Mouse (Mus musculus) limb, embryonic 13.5 days (tissue): ENCODE results near the gene Rexo5. TPM values are rescaled to one million over a fixed set of nuclear protein-coding genes. Genes with fewer than 3 reads are reported as not detected.

Experiments
- ATAC-seq: fragments of 200-750 bp; cut with Nextera tagmentation; 2 replicates; pipeline ENCODE4 v1.8.0; 2017; ENCODE audit warnings: low read depth, moderate number of reproducible peaks, moderate TSS enrichment; ENCODE audit not compliant: low FRiP score
- H3K27ac ChIP-seq: fragments of 300-500 bp; sonication (generic); 2 replicates; pipeline ENCODE4 v1.5.1; 2015; ENCODE audit warnings: inconsistent platforms, mild to moderate bottlenecking, moderate library complexity
- H3K27me3 ChIP-seq: fragments of 300-500 bp; sonication (generic); 2 replicates; pipeline ENCODE4 v1.6.1; 2015; ENCODE audit warnings: mild to moderate bottlenecking, inconsistent platforms
- H3K36me3 ChIP-seq: fragments of 300-500 bp; sonication (generic); 2 replicates; pipeline ENCODE4 v1.6.1; 2015; ENCODE audit warnings: inconsistent platforms, mild to moderate bottlenecking, moderate library complexity
- H3K4me1 ChIP-seq: fragments of 300-500 bp; sonication (generic); 2 replicates; pipeline ENCODE4 v1.6.1; 2015; ENCODE audit warnings: inconsistent platforms
- H3K4me2 ChIP-seq: fragments of 300-500 bp; sonication (generic); replicated peaks from 2 replicates; pipeline ENCODE4 v1.6.1; 2015; ENCODE audit warnings: inconsistent platforms, mild to moderate bottlenecking, moderate library complexity
- H3K4me3 ChIP-seq: fragments of 300-500 bp; sonication (generic); 2 replicates; pipeline ENCODE4 v1.5.1; 2015; ENCODE audit warnings: moderate library complexity, mild to moderate bottlenecking, inconsistent platforms
- H3K9ac ChIP-seq: fragments of 300-500 bp; sonication (generic); 2 replicates; pipeline ENCODE4 v1.6.1; 2015; ENCODE audit warnings: mild to moderate bottlenecking, inconsistent platforms
- H3K9me3 ChIP-seq: fragments of 300-500 bp; sonication (generic); 2 replicates; pipeline ENCODE4 v1.6.1; 2016; ENCODE audit warnings: inconsistent platforms
- WGBS: fragments of 180-500 bp; shearing (Covaris S2); methylation state at CpG from one replicate; pipeline ENCODE4 v1.1.7; 2015; 5-methylcytosine and 5-hydroxymethylcytosine counted together
- polyA plus RNA-seq: library from polyadenylated mRNA; unstranded; fragments of >200 nt; fragmentation: Nextera tagmentation; extraction: Ambion mirVana; gene quantifications from 2 replicates; pipeline ENCODE4 v1.2.1, GENCODE M21; 2015

The Rexo5 gene
- polyA plus RNA-seq, 1 experiment from 2014 or later: 24.8 TPM

DNA sequence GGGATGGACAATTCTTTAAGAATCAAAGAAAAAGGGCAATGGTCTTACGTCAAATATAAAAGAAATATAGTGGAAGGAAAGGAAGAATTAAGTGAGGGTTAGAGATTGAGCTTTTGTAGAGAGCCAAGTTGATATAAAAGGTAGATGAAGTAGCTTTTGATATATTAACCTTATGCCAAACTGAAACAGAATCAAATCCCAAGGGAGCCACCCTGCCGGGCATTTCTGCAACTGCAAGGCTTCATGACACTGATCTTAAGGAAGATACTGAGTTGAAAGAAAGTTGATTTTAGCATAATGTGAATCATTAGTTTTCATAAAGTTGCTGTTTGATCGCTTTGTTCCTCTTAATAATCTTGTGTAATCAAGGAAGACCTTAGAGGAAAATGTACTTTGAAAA is 4.8 kb upstream of the Rexo5 start:
- Histone ChIP-seq H3K27ac (no peak overlapping the region), H3K4me2 (no peak overlapping the region), H3K4me3 (no peak overlapping the region), H3K27me3 (no peaks in the 10 kb centered on the region), H3K36me3 (peaks cover 48% of the 10 kb centered on the region), H3K4me1 (peaks cover 8% of the 10 kb centered on the region), H3K9me3 (no peaks in the 10 kb centered on the region), H3K9ac (no peak overlapping the region)
- 93% methylated on average over 3 of the region's 3 CpGs for WGBS
- no peak for ATAC-seq

- 0% methylated on average over 21 of the region's 21 CpGs for whole genome bisulfite sequencing
- Histone ChIP-seq H3K27ac (peak overlapping the region; percentile 81), H3K4me2 (peak overlapping the region; percentile 82), H3K27me3 (no peaks in the 10 kb centered on the region), H3K4me1 (peaks cover 14% of the 10 kb centered on the region), H3K4me3 (peak overlapping the region; percentile 71), H3K9ac (peak overlapping the region; percentile 84), H3K9me3 (no peaks in the 10 kb centered on the region), H3K36me3 (peaks cover 11% of the 10 kb centered on the region)
- ATAC-seq: peak; percentile 75; the same call in 1 of the 2 replicates
Observed at GRCm38 (mm10) chr7:119794251-119794638, 439 bp downstream of the Rexo5 start.

DNA sequence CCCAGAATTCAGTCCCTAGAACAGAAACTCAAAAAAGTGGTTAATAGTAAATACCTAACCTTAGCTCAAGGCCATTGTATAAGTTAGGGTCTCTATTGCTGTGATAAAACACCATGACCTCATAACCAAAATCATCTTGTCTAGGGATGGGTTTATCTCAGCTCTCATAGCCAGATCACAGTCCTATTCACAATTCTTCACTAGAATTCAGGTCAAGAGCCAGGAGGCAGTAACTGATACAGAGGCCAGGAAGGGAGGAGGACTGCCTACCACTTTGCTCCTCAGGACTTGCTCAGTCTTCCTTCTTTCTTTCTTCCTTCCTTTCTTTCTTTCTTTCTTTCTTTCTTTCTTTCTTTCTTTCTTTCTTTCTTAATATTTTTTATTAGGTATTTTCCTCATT is 1.5 kb downstream of the Rexo5 start:
- Histone ChIP-seq H3K9me3 (no peaks in the 10 kb centered on the region), H3K9ac (no peak overlapping the region; the same call in 1 of the 2 replicates), H3K36me3 (peaks cover 6% of the 10 kb centered on the region), H3K27me3 (no peaks in the 10 kb centered on the region), H3K4me2 (peak overlapping the region; percentile 57), H3K4me1 (peaks cover 14% of the 10 kb centered on the region), H3K4me3 (peak overlapping the region; percentile 33), H3K27ac (no peak overlapping the region)
- no peak for ATAC-seq

GRCm38 (mm10) chr7:119800488-119800887 is 6.7 kb downstream of the Rexo5 start:
- Histone ChIP-seq H3K4me2 (no peak overlapping the region), H3K9ac (no peak overlapping the region), H3K4me3 (no peak overlapping the region), H3K27ac (no peak overlapping the region), H3K36me3 (peaks cover 13% of the 10 kb centered on the region), H3K9me3 (no peaks in the 10 kb centered on the region), H3K27me3 (no peaks in the 10 kb centered on the region), H3K4me1 (no peaks in the 10 kb centered on the region)
- ATAC-seq: no peak
- WGBS: 90% methylated on average over 3 of the region's 3 CpGs

- Histone ChIP-seq H3K9ac (no peak overlapping the region), H3K27me3 (no peaks in the 10 kb centered on the region), H3K36me3 (peaks cover 15% of the 10 kb centered on the region), H3K4me1 (no peaks in the 10 kb centered on the region), H3K27ac (no peak overlapping the region), H3K4me3 (no peak overlapping the region), H3K4me2 (no peak overlapping the region), H3K9me3 (no peaks in the 10 kb centered on the region)
- no peak for ATAC-seq
- 81% methylated on average over 3 of the region's 3 CpGs for WGBS
Observed at GRCm38 (mm10) chr7:119800991-119801390, 7.2 kb downstream of the Rexo5 start.

GRCm38 (mm10) chr7:119807396-119807795 is 13.6 kb downstream of the Rexo5 start:
- Histone ChIP-seq H3K36me3 (peaks cover 54% of the 10 kb centered on the region), H3K9ac (no peak overlapping the region)

DNA sequence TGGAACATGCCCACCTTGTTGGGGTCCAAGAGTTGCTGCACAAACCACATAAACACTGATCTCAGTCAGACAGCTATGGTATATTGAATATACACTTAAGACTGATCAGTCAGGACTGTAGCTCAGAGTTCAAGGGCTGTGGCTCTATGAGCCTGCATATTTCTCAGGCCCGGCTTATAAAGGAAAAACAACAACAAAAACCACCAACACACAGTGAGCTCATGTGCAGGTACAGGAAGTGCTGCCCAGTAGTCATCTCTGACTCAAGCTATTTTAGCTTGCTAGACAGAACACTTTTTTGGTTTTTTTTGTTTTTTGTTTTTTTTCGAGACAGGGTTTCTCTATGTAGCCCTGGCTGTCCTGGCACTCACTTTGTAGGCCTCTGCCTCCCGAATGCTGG is 14.9 kb downstream of the Rexo5 start:
- H3K4me2 ChIP-seq: no peak overlapping the region
- H3K27me3 ChIP-seq: no peaks in the 10 kb centered on the region
- no peaks in the 10 kb centered on the region for H3K4me1 ChIP-seq
- H3K27ac ChIP-seq: no peak overlapping the region
- H3K36me3 ChIP-seq: peaks cover 59% of the 10 kb centered on the region
- no peak overlapping the region for H3K4me3 ChIP-seq
- no peak overlapping the region for H3K9ac ChIP-seq
- 94% methylated on average over 3 of the region's 3 CpGs for WGBS
- ATAC-seq: no peak
- no peaks in the 10 kb centered on the region for H3K9me3 ChIP-seq

More at GRCm38 (mm10) chr7:119807396-119807795, 13.6 kb downstream of the Rexo5 start:
- WGBS: 91% methylated on average over 5 of the region's 5 CpGs
- H3K27me3 ChIP-seq: no peaks in the 10 kb centered on the region
- no peaks in the 10 kb centered on the region for H3K4me1 ChIP-seq
- no peaks in the 10 kb centered on the region for H3K9me3 ChIP-seq
- H3K4me2 ChIP-seq: no peak overlapping the region
- no peak overlapping the region for H3K4me3 ChIP-seq
- no peak for ATAC-seq
- H3K27ac ChIP-seq: no peak overlapping the region

GRCm38 (mm10) chr7:119835371-119835770 is 41.6 kb downstream of the Rexo5 start:
- Histone ChIP-seq H3K36me3 (peaks cover 31% of the 10 kb centered on the region), H3K27me3 (no peaks in the 10 kb centered on the region), H3K4me1 (no peaks in the 10 kb centered on the region), H3K27ac (no peak overlapping the region), H3K9ac (no peak overlapping the region), H3K4me2 (no peak overlapping the region), H3K4me3 (no peak overlapping the region), H3K9me3 (no peaks in the 10 kb centered on the region)
- no peak for ATAC-seq
- WGBS: 88% methylated on average over 1 of the region's 1 CpGs

- Histone ChIP-seq H3K36me3 (peaks cover 32% of the 10 kb centered on the region), H3K27ac (no peak overlapping the region), H3K9me3 (no peaks in the 10 kb centered on the region), H3K9ac (no peak overlapping the region), H3K4me2 (no peak overlapping the region), H3K4me3 (no peak overlapping the region), H3K4me1 (no peaks in the 10 kb centered on the region), H3K27me3 (no peaks in the 10 kb centered on the region)
- ATAC-seq: no peak
- 94% methylated on average over 4 of the region's 4 CpGs for WGBS
Observed at GRCm38 (mm10) chr7:119835996-119836777, 42.4 kb downstream of the Rexo5 start.

DNA sequence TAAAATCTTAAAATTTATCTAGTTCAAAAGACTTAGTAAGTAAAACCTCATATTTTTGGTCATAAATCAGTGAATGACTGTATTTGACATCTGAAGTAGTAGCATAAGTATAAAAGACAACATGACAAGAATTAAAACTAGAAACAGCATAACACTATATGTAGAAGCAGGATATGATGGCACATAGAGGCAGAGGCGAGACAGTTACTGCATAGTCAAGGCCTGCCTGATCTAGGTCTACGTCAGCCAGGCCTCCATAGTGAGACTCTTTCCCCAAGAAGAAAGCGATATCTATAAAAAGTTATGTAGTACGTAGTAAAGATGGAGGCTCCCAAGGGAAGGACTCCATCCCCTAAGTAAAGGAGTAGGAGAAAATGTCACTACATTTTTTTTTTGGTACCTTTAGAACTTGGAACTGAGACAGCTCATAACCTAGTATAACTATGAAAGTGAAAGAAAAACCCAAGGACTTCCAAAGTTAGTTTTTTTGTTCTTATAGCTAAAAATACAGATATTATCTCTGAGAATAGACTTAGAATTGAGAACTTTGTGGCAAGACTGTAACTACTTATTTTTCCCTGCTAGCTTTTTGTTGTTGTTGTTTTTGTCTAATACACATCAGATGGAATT is 48.1 kb downstream of the Rexo5 start:
- WGBS: 87% methylated on average over 4 of the region's 4 CpGs
- ATAC-seq: no peak
- H3K4me1 ChIP-seq: no peaks in the 10 kb centered on the region
- H3K36me3 ChIP-seq: peaks cover 35% of the 10 kb centered on the region
- H3K27me3 ChIP-seq: no peaks in the 10 kb centered on the region
- H3K27ac ChIP-seq: no peak overlapping the region
- no peaks in the 10 kb centered on the region for H3K9me3 ChIP-seq
- H3K4me2 ChIP-seq: no peak overlapping the region
- no peak overlapping the region for H3K9ac ChIP-seq
- H3K4me3 ChIP-seq: no peak overlapping the region

DNA sequence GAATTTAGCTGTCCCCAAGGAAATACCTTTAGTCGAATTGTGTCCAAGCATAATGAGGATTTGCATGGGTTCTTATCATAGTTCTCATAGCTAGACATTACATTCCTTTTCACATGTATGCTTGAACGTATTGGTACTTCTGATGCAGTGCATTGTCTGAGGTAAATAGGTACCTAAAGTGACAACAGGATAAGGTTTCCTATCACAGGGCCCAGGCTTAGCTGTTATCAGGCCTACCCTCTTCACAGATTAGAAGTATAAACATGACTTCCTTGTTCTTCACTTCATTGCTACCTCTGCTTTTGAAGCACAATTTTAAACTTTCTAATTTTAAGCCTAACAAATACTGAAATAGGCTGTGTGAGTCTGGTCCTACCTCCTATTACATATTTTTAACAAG is 51.7 kb downstream of the Rexo5 start:
- Histone ChIP-seq H3K4me2 (no peak overlapping the region), H3K27ac (no peak overlapping the region), H3K4me3 (no peak overlapping the region), H3K9me3 (no peaks in the 10 kb centered on the region), H3K4me1 (no peaks in the 10 kb centered on the region), H3K27me3 (no peaks in the 10 kb centered on the region), H3K36me3 (peaks cover 34% of the 10 kb centered on the region), H3K9ac (no peak overlapping the region)
- ATAC-seq: no peak
- 87% methylated on average over 2 of the region's 2 CpGs for WGBS

GRCm38 (mm10) chr7:119847396-119847795 is 53.6 kb downstream of the Rexo5 start:
- no peak overlapping the region for H3K27ac ChIP-seq
- no peaks in the 10 kb centered on the region for H3K27me3 ChIP-seq
- WGBS: 94% methylated on average over 2 of the region's 2 CpGs
- H3K9ac ChIP-seq: no peak overlapping the region
- no peaks in the 10 kb centered on the region for H3K4me1 ChIP-seq
- no peaks in the 10 kb centered on the region for H3K9me3 ChIP-seq
- H3K4me2 ChIP-seq: no peak overlapping the region
- H3K4me3 ChIP-seq: no peak overlapping the region
- peaks cover 37% of the 10 kb centered on the region for H3K36me3 ChIP-seq
- ATAC-seq: no peak
